Mouse (Mus musculus): Measurements from ENCODE around the gene Arih2. TPM values are rescaled to one million over a fixed set of nuclear protein-coding genes. Genes with fewer than 3 reads are reported as not detected.

Arih2 gene
- polyA plus RNA-seq, 1 experiment from 2014 or later: 45.5 TPM

- WGBS: 73% methylated on average over 4 of the region's 4 CpGs
- no peaks in the 10 kb centered on the region for H3K9me3 ChIP-seq (replicated peaks; ENCODE audit: control insufficient read depth, low read length)
- no peak for ATAC-seq (ENCODE audit: insufficient read depth, low FRiP score)
- no peaks in the 10 kb centered on the region for H3K27me3 ChIP-seq (ENCODE audit: control insufficient read depth, insufficient read depth, low read length)
- H3K36me3 ChIP-seq (ENCODE audit: control insufficient read depth, insufficient read depth, low read length): peaks cover 18% of the 10 kb centered on the region; the same call in 1 of the 2 replicates
- H3K4me2 ChIP-seq (ENCODE audit: low read depth, low read length): no peak overlapping the region
- no peak overlapping the region for H3K9ac ChIP-seq (ENCODE audit: low read length)
- H3K4me3 ChIP-seq (replicated peaks; ENCODE audit: low read length): no peak overlapping the region
- no peak overlapping the region for H3K27ac ChIP-seq (ENCODE audit: low read length)
- H3K4me1 ChIP-seq (ENCODE audit: control insufficient read depth, insufficient read depth, low read length): peaks cover 4% of the 10 kb centered on the region; the same call in 1 of the 2 replicates
Observed at GRCm38 (mm10) chr9:108601986-108602385, 47.2 kb downstream of the Arih2 start.

- ATAC-seq (ENCODE audit: insufficient read depth, low FRiP score): no peak; the same call in 1 of the 2 replicates
- no peak overlapping the region for H3K4me2 ChIP-seq (ENCODE audit: low read depth, low read length)
Observed at GRCm38 (mm10) chr9:108600011-108600410, 49.2 kb downstream of the Arih2 start.

DNA sequence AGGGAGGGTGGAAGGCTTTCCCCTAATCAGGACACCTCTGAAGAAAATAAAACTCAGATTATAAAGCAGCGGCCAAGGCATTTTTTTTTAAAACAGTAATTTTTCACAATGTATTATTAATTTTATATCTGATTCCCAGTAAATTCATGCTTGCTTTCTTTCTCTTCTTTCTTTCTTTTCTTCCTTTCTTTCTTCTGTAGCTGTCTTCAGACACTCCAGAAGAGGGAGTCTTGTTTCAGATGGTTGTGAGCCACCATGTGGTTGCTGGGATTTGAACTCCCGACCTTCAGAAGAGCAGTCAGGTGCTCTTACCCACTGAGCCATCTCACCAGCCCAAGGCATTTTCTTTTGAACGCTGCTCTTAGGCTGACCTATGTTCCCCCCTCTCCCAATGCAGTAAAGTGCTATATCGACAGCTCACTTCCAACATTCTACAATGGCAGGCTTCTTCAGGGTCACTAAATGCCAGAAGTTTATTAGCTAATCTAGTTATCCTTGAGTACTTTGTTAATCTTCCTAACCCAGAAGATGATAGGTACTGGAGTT lies 50.1 kb downstream of the Arih2 start:
- Histone ChIP-seq H3K4me1 (ENCODE audit: control insufficient read depth, insufficient read depth, low read length) (peaks cover 8% of the 10 kb centered on the region; the same call in 1 of the 2 replicates), H3K4me2 (ENCODE audit: low read depth, low read length) (no peak overlapping the region), H3K9me3 (replicated peaks; ENCODE audit: control insufficient read depth, low read length) (no peaks in the 10 kb centered on the region), H3K9ac (ENCODE audit: low read length) (no peak overlapping the region), H3K27me3 (ENCODE audit: control insufficient read depth, insufficient read depth, low read length) (no peaks in the 10 kb centered on the region), H3K4me3 (replicated peaks; ENCODE audit: low read length) (no peak overlapping the region), H3K27ac (ENCODE audit: low read length) (no peak overlapping the region), H3K36me3 (ENCODE audit: control insufficient read depth, insufficient read depth, low read length) (0 out of 2 replicates have a peak, but pooled peaks cover 9% of the 10 kb centered on the region)
- no peak for ATAC-seq (ENCODE audit: insufficient read depth, low FRiP score)
- WGBS: 75% methylated on average over 4 of the region's 4 CpGs

More at GRCm38 (mm10) chr9:108600011-108600410, 49.2 kb downstream of the Arih2 start:
- Histone ChIP-seq H3K27me3 (ENCODE audit: control insufficient read depth, insufficient read depth, low read length) (no peaks in the 10 kb centered on the region), H3K9me3 (replicated peaks; ENCODE audit: control insufficient read depth, low read length) (no peaks in the 10 kb centered on the region), H3K9ac (ENCODE audit: low read length) (no peak overlapping the region), H3K36me3 (ENCODE audit: control insufficient read depth, insufficient read depth, low read length) (0 out of 2 replicates have a peak, but pooled peaks cover 13% of the 10 kb centered on the region), H3K4me1 (ENCODE audit: control insufficient read depth, insufficient read depth, low read length) (peaks cover 8% of the 10 kb centered on the region; the same call in 1 of the 2 replicates), H3K4me3 (replicated peaks; ENCODE audit: low read length) (no peak overlapping the region), H3K27ac (ENCODE audit: low read length) (no peak overlapping the region)
- 40% methylated on average over 2 of the region's 2 CpGs for whole genome bisulfite sequencing

DNA sequence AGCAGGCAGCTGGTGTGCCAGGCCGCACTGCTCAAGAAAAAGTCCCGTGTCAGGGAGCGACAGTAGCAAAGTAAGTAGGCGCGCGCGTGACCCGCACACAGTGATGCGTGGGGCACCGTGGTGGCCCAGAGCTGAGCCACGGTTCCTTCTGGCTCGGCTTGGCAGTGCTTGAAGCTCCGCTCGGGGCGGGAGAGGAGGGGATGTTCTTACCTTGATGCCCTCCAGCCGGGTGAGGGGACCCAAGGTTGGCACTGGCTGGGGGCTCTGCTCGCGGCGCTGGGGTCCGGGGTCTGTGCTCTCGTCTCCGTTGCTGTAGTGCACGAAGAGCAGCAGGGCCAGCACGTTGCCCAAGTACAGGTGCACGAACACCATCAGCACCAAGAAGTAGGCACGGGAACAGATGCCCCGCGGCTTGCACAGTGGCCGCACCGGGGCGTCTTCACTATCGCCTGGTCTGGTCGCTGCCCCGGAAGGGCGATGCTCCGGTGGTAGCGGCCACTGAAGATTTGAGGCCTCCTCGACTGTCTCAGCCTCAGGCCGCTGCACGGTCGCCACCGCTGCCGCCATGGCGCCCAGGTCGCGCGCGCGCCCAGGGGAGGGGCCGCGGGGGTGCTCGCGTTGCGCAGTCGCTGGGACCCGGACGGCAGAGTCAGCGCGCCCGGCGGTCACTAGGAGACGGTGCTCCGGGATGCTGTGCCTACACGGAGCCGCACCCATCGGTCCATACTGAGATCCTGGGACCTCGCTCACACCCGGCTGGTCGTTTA lies 52.0 kb downstream of the Arih2 start, which contains the start of gene P4htm:
TSS of gene P4htm (minus strand) at position 670 of the 767 bp plus-strand sequence.
- peak within 1 kb of the TSS; percentile 76 for H3K9ac ChIP-seq (ENCODE audit: low read length)
- H3K27ac ChIP-seq (ENCODE audit: low read length): no peak within 1 kb of the TSS
- peak; percentile 81 for ATAC-seq (ENCODE audit: insufficient read depth, low FRiP score)
- no peaks in the 10 kb centered on the region for H3K27me3 ChIP-seq (ENCODE audit: control insufficient read depth, insufficient read depth, low read length)
- H3K4me3 ChIP-seq (replicated peaks; ENCODE audit: low read length): peak within 1 kb of the TSS; percentile 78
- H3K4me1 ChIP-seq (ENCODE audit: control insufficient read depth, insufficient read depth, low read length): peaks cover 8% of the 10 kb centered on the region; the same call in 1 of the 2 replicates
- WGBS: 3% methylated on average over 64 of the region's 69 CpGs
- no peaks in the 10 kb centered on the region for H3K9me3 ChIP-seq (replicated peaks; ENCODE audit: control insufficient read depth, low read length)
- peak within 1 kb of the TSS; percentile 96 for H3K4me2 ChIP-seq (ENCODE audit: low read depth, low read length)
- no peaks in the 10 kb centered on the region for H3K36me3 ChIP-seq (ENCODE audit: control insufficient read depth, insufficient read depth, low read length)

GRCm38 (mm10) chr9:108594354-108594753 lies 54.8 kb downstream of the Arih2 start:
- Histone ChIP-seq H3K36me3 (ENCODE audit: control insufficient read depth, insufficient read depth, low read length) (no peaks in the 10 kb centered on the region), H3K4me2 (ENCODE audit: low read depth, low read length) (no peak overlapping the region), H3K4me3 (replicated peaks; ENCODE audit: low read length) (no peak overlapping the region), H3K9me3 (replicated peaks; ENCODE audit: control insufficient read depth, low read length) (no peaks in the 10 kb centered on the region), H3K27me3 (ENCODE audit: control insufficient read depth, insufficient read depth, low read length) (no peaks in the 10 kb centered on the region), H3K4me1 (ENCODE audit: control insufficient read depth, insufficient read depth, low read length) (peaks cover 8% of the 10 kb centered on the region; the same call in 1 of the 2 replicates), H3K27ac (ENCODE audit: low read length) (no peak overlapping the region), H3K9ac (ENCODE audit: low read length) (no peak overlapping the region)
- ATAC-seq (ENCODE audit: insufficient read depth, low FRiP score): no peak
- WGBS: 73% methylated on average over 3 of the region's 3 CpGs

GRCm38 (mm10) chr9:108591462-108591861 lies 57.7 kb downstream of the Arih2 start:
- ATAC-seq (ENCODE audit: insufficient read depth, low FRiP score): no peak
- peaks cover 15% of the 10 kb centered on the region for H3K4me1 ChIP-seq (ENCODE audit: control insufficient read depth, insufficient read depth, low read length)
- H3K9me3 ChIP-seq (replicated peaks; ENCODE audit: control insufficient read depth, low read length): no peaks in the 10 kb centered on the region
- H3K27ac ChIP-seq (ENCODE audit: low read length): no peak overlapping the region
- no peak overlapping the region for H3K9ac ChIP-seq (ENCODE audit: low read length)
- H3K36me3 ChIP-seq (ENCODE audit: control insufficient read depth, insufficient read depth, low read length): no peaks in the 10 kb centered on the region
- H3K4me3 ChIP-seq (replicated peaks; ENCODE audit: low read length): no peak overlapping the region
- H3K27me3 ChIP-seq (ENCODE audit: control insufficient read depth, insufficient read depth, low read length): no peaks in the 10 kb centered on the region
- 76% methylated on average over 4 of the region's 4 CpGs for WGBS
- H3K4me2 ChIP-seq (ENCODE audit: low read depth, low read length): no peak overlapping the region

- no peaks in the 10 kb centered on the region for H3K36me3 ChIP-seq (ENCODE audit: control insufficient read depth, insufficient read depth, low read length)
- no peaks in the 10 kb centered on the region for H3K9me3 ChIP-seq (replicated peaks; ENCODE audit: control insufficient read depth, low read length)
- no peak overlapping the region for H3K9ac ChIP-seq (ENCODE audit: low read length)
- no peak overlapping the region for H3K4me3 ChIP-seq (replicated peaks; ENCODE audit: low read length)
- 56% methylated on average over 5 of the region's 5 CpGs for WGBS
- no peak overlapping the region for H3K4me2 ChIP-seq (ENCODE audit: low read depth, low read length)
- H3K27me3 ChIP-seq (ENCODE audit: control insufficient read depth, insufficient read depth, low read length): no peaks in the 10 kb centered on the region
- no peak overlapping the region for H3K27ac ChIP-seq (ENCODE audit: low read length)
- ATAC-seq (ENCODE audit: insufficient read depth, low FRiP score): no peak
- H3K4me1 ChIP-seq (ENCODE audit: control insufficient read depth, insufficient read depth, low read length): peaks cover 15% of the 10 kb centered on the region
Observed at GRCm38 (mm10) chr9:108589229-108589628, 60.0 kb downstream of the Arih2 start.

DNA sequence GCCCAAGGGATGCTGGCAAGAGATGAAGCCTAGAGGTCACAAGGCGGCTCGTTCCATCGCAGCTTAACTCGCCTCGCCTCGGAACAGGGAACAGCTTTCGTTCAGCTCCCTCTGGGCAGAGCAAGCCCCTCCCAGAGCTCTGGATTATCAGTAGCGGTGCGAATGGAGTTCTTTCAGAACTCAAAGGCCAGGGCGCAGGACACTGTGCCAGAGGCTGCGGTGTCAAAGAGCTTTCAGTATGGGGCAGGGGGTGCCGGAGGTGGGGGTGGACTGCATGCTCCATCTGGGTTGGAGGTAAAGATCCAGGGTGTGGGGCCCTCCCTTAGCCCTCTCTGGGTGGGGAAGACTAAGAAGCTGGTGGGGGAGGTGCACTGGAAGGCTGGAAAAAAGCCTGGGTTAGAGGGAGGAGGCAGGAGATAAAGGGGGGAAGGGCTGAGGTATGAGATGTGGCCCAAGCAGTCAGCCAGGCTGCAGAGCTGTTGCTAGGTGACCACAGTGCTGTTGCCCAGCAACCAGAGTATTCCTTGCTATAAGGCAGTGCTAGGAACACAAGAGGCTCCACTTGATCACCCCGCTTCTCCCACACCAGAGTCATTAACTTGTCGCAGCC lies 61.5 kb downstream of the Arih2 start:
- ATAC-seq (ENCODE audit: insufficient read depth, low FRiP score): peak; percentile 93
- Histone ChIP-seq H3K27me3 (ENCODE audit: control insufficient read depth, insufficient read depth, low read length) (no peaks in the 10 kb centered on the region), H3K4me2 (ENCODE audit: low read depth, low read length) (peak overlapping the region; percentile 45), H3K4me3 (replicated peaks; ENCODE audit: low read length) (no peak overlapping the region; the same call in 1 of the 2 replicates), H3K9me3 (replicated peaks; ENCODE audit: control insufficient read depth, low read length) (no peaks in the 10 kb centered on the region), H3K27ac (ENCODE audit: low read length) (peak overlapping the region; percentile 16; the same call in 1 of the 2 replicates), H3K4me1 (ENCODE audit: control insufficient read depth, insufficient read depth, low read length) (peaks cover 15% of the 10 kb centered on the region), H3K9ac (ENCODE audit: low read length) (peak overlapping the region; percentile 29; the same call in 1 of the 2 replicates), H3K36me3 (ENCODE audit: control insufficient read depth, insufficient read depth, low read length) (no peaks in the 10 kb centered on the region)
- 8% methylated on average over 14 of the region's 14 CpGs for WGBS

- peak overlapping the region; percentile 82 for H3K27ac ChIP-seq (ENCODE audit: low read length)
- H3K36me3 ChIP-seq (ENCODE audit: control insufficient read depth, insufficient read depth, low read length): peaks cover 7% of the 10 kb centered on the region; the same call in 1 of the 2 replicates
- ATAC-seq (ENCODE audit: insufficient read depth, low FRiP score): no peak
- no peaks in the 10 kb centered on the region for H3K9me3 ChIP-seq (replicated peaks; ENCODE audit: control insufficient read depth, low read length)
- no peaks in the 10 kb centered on the region for H3K27me3 ChIP-seq (ENCODE audit: control insufficient read depth, insufficient read depth, low read length)
- H3K9ac ChIP-seq (ENCODE audit: low read length): peak overlapping the region; percentile 94
- H3K4me3 ChIP-seq (replicated peaks; ENCODE audit: low read length): peak overlapping the region; percentile 72
- H3K4me2 ChIP-seq (ENCODE audit: low read depth, low read length): peak overlapping the region; percentile 91
- H3K4me1 ChIP-seq (ENCODE audit: control insufficient read depth, insufficient read depth, low read length): peaks cover 29% of the 10 kb centered on the region
- WGBS: 67% methylated on average over 5 of the region's 5 CpGs
Observed at GRCm38 (mm10) chr9:108579344-108579690, 69.9 kb downstream of the Arih2 start.

Measured in stomach, embryonic 16.5 days (tissue).